Mouse (Mus musculus): ENCODE measurements around the gene Marc1.

Gene Marc1

DNA sequence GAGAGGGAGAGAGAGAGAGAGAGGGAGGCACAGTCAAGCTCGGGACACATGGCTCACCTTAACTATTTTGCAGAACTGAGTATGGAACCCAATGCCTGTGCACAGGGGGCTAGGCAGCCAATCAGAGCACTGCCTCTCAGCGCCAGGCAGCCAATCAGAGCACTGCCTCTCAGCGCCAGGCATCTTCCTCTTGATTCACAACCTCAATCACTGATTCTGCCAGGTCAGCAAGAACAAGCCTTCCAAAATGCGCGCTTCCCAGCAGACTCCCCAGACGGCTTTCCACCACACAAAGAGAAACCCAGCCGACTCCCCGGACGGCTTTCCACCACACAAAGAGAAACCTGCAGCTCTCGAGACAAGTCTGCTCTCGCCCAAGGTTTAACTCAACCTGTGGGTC is 11.6 kb upstream of the Marc1 start:
- DNase-seq (ENCODE audit: extremely low read depth, low read depth): no peak

DNA sequence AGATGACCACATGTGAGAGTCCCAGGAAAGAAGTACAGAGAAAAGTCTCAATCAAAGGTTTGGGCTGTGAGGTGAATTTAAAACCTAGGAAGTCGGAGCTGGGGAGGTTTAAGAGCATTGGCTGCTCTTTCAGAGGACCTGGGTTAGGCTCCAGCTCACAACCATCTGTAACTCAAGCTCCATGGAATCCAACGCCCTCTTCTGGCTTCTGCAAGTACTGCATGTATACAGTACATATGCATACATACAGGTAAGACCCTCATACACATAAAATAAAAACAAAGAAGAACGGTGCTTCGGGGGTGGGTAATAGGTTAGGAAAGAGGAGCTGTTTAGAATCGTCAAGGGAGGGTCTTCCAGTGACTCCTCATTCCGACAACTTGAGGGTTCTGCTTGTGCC is 6.7 kb upstream of the Marc1 start:
- no peak for DNase-seq (ENCODE audit: extremely low read depth, low read depth)

DNA sequence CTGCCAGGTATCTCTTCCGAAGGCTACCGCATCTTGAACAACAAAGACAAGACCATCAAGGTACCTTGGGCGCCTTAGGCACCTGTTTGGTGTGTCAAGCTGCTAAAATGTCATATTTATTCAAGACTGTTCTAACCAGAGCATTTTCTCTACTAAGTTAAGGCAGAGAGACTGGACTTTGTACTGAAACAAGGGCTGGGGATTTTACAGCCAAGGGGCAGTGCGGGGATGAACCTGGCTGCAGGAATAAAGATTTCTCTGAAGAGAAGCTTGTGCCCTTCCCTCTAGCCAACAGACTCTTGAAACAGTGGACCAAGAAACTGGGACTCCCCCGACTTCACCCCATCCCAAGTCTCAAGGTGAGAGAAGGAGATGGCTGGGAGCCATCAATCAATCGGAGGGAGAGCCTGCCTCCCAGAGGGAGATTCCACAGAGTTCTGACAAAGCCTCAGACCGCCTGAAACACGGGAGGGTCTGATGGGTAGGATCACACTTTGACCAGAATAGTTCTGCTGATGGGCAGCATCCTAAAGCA is 670 bp upstream of the Marc1 start:
- DNase-seq (ENCODE audit: extremely low read depth, low read depth): no peak

DNA sequence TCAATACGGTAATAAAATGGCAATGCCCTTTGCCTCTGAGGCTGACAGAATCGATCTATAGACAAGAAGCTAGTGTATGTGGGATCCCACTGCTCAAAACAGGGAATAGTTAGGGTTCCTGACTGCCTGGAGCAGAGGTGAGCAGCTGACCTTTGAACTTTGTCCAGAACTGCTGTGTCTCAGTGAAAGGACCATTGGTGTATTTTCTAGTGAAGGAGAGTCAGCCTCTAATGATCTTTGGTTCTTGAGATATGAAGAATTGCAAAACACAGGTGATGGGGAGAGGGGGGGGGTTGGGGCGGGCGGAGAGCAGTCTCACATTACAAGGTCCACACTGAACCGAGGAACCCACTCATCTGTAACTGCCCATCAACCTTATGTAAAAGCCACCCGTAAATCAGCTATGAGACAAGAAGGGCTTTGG is 1.5 kb downstream of the Marc1 start:
- no peak for DNase-seq (ENCODE audit: extremely low read depth, low read depth)

DNA sequence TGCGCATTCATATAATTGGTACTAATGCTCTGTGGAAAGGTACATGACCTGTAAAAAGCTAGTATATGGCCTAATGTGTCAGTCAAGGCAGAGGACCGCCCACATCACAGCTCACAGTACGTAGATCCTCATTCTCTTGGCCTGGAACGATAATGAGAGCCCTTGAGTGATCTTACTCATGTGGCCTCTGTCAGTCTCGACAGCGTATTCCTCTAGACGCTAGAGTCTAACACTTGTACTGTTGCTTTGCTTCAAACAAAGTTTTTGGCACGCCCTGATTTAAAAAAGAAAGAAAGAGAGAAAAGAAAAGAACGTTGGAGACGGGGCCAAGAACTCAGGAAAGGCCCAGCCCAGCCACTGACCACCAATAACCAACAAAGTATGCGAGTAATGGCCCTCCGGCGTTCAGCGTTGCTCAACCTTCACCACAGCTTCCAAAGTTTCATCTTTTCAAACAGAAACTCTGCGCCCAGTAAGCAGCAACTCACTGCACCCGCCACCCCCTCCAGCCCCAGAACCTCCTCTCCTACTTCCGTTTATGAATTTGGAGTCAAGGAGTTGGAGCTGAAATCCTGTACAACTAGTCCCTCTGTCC is 2.6 kb downstream of the Marc1 start:
- peak; percentile 26 for DNase-seq (ENCODE audit: extremely low read depth, low read depth)

DNA sequence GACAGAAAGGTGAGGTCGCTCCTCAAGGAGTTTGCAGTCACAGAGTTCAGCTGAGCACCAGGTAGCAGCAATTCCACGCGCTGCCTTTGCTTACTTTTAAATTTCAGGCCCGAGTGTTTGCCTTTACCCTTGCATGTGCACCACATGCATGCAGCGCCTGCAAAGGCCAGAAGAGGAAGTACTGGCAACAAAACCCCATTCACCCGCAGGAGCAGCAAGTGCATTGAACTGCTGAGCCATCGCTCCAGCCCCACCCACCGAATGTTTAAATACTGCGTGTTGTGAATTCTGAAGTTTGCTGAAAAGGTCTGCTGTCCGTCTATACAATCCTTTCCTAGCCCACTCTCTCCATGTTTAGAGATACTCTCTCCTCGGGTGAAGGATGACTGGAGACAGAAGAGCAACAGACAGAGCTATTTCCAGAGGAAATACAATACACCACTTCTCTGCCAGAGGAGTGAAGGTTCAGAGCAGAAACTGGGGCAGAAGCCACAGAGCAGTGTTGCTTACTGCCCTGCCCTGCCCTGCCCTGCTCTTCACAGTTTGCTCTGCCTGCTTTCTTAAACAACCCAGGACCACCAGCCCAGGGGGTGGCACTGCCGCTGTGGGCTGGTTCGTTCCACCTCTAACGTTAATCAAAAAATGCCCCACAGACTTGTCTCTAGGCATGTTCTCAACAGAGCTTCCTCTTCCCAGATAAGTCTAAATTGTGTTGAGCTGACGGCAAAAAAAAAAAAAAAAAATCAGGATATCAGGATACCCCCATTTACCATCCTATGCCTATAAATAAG is 3.3 kb downstream of the Marc1 start:
- peak; percentile 73 for DNase-seq (ENCODE audit: extremely low read depth, low read depth)

DNA sequence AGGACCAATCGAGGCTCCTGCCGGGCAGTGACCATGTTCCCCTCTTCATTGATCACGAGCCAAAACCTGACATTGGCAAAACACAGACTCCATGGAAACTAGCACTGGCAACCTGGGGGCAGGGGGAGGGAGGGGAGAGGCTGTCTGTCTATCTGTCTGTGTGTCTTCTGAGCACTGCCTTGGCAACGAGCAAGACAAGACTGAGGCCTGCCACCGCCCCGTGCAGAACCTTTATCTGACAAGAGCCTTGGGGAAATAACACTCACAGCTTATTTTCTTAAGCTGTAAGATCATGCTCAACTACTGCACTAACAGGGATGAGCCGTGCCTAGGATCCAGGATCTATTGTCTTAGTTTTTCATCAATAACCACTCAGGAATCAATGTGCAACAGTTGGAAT is 4.0 kb downstream of the Marc1 start:
- no peak for DNase-seq (ENCODE audit: extremely low read depth, low read depth)

DNA sequence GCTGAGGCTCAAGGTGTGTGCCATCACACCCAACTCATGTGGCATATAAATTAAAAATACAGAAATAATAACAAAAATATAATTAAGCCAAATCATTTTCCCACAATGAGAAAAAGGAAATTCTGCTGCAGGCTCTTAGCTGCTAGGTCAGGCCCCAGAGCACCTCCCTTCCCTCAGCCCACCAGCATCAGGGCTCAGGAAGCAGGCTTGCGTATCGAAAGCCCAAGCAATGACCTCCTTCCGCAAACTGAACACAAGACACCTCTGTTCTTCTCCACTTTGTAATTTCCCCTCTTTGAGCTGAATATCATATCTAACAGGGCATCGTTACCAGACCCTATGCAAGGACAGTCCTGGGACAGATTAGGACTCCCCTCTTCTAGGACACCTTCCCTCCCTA is 5.4 kb downstream of the Marc1 start:
- DNase-seq (ENCODE audit: extremely low read depth, low read depth): no peak

DNA sequence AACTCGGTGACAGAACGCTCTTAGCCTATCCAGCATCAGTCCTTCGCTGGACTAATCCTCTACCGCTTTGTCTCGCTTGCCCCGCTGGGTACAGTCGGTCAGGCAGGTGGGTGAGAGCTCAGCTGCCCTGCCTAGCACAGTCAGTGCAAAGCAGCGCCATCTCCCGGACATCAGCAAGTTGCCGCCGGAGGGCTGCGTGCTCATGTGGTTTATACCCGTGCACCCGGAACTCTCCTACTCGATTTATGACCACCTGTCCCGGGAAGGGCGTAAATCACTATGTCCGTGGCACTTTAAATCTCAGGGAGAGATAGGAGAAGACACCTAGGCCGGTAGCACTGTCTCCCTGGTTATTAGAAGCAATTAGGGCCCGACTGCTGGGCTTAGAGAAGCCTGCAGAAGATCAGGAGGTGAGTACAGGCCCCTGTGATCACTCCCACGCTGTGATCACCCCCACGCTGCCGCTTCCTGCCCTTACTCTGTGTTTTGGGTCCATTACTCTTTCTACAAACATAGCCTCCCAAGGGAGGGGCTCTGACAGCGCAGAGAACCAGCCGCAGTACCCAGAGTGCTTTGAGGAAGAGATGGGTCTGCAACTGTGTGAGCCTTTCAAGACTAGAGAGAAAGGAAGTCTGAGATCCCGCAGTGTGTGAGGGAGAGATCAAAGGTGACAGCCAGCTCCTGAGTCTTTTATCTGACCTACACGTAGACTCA is 17.8 kb downstream of the Marc1 start:
- DNase-seq (ENCODE audit: extremely low read depth, low read depth): no peak

DNA sequence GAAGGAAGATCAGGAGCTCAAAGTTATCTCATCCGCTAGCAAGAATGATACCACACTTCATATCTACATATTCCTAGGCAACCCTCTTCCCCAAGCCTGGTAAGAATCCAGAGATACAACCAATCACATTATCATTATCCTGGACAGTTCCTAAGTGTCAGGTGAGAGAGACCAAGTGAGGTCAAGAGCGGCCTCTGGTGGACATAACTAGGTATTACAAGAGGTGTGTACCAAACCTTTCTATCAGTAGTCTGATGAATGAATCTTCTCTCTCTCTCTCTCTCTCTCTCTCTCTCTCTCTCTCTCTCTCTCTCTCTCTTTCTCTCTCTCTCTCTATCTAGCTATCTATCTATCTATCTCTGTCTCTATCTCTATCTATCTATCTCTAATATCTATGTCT is 20.0 kb downstream of the Marc1 start:
- DNase-seq (ENCODE audit: extremely low read depth, low read depth): peak; percentile 41

DNA sequence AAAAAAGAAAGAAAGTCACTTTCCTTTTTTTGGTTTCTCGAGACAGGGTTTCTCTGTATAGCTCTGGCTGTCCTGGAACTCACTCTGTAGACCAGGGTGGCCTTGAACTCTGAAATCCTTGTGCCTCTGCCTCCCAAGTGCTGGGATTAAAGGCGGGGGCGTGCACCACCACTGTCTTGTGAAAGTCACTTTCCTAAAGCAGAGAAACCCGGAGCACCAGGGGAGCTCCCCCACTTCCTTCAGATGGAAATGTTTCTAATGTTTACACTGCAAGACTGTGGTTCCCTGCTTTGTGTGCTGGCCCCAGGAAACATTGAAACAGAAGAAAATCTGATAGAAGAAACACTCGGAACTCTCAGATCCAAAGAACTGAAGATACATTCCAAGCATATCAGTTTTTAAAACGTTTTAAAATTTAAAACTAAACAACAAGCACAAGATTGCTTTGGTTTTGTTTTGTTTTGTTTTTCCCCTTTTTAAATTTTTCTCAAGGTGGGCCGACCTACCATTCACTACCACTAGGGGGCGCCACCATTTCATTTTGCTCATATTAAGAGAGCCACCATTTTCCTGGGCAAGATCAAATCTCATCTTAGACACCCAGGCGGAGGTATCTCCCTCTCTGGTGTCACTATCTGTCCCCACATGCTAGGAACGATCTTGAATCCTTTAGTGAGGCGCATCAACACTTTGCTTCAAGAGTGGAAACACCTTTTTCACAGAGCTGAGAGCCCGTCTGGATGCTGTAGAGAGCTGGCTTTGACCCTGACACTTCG is 24.5 kb downstream of the Marc1 start:
- no peak for DNase-seq (ENCODE audit: extremely low read depth, low read depth)

DNA sequence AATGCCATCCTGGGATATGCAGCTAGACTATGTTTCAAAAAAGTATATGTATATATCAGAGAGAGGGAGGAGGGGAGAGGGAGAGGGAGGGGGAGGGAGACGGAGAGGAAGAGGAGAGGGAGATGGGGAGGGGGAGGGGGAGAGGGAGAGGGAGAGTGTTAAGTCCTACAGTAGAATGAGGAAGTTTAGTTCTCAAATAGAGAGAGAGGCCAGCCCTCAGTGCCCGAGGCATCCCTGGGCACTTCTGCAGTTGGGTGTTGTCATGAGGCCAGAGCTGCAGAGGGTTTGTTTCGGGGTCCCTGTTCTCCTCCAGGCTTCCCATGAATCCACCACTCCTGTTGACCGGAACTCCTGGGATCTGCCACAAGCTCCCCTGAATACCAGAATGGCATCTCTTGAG is 27.5 kb downstream of the Marc1 start:
- no peak for DNase-seq (ENCODE audit: extremely low read depth, low read depth)

DNA sequence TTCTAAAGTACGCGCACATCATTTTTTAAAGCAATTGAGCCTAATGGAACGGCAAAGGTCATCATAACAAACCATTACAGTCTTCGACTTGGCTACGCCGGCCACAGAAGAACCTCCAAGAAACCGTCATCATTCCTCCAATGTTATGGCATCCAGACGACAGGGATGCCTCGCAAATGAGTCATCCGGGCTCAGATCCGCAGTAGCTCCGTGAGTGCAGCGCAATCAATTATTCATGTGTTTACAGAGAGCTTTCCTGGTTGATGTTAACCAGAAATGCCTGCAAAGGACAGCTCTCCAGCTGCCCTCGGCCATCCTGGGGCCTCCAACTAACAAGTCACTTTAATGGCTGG is 29.0 kb downstream of the Marc1 start:
- no peak for DNase-seq (ENCODE audit: extremely low read depth, low read depth)

DNA sequence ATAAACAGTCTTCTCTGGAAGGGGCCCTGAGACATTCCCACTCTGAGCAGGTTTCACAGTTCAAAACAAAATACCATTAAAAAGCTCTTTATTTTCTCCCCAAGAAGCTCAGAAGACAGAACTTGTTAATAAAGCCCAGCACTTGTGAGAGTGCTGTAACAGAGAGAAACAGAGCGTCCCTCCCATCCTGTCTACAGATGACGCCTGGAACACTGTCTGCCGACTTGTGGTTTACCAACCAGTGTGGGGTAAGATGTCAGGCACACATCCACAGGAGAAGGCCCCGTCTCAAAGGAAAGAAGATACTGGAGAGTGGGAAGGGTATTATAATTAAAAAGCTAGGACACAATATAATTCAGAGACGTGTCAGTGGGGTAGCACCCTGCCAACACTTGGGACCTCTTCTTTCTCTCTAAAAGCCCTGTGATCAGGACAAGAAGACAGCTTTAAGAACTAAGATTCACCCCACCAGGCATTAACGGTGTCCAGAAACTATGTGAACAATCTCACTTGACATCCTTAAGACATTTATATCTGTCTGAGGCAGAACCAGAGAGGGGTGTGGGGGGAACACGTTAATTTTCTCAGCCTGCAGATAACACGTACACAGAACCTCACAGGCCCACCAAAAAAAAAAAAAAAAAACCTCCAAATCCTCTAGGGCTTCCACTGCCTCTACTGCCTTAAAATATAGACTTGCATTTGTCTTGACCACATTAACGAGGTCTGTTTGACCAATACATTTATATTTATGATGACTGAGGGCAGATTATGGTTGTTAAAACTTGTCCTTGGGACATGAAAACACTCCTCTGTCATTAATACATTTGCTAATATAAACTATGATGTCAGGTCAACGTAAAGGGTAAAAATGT is 29.6 kb downstream of the Marc1 start:
- DNase-seq (ENCODE audit: extremely low read depth, low read depth): no peak

DNA sequence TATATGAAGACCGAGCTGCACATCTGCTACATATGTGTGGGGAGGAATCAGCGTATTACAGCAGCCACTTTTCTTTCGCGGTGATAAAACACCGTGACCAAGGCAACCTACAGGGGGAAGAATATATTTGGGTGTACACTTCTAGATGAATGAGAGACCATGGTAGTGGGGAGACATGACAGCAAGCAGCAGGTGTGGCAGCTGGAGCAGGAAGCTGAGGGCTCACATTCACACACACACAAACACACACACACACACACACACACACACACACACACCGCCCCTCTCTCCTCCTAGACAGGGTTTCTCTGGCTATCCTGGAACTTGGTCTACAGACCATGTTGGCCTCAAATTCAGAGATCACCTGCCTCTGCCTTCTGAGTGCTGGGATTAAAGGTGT is 33.0 kb downstream of the Marc1 start:
- DNase-seq (ENCODE audit: extremely low read depth, low read depth): no peak

DNA sequence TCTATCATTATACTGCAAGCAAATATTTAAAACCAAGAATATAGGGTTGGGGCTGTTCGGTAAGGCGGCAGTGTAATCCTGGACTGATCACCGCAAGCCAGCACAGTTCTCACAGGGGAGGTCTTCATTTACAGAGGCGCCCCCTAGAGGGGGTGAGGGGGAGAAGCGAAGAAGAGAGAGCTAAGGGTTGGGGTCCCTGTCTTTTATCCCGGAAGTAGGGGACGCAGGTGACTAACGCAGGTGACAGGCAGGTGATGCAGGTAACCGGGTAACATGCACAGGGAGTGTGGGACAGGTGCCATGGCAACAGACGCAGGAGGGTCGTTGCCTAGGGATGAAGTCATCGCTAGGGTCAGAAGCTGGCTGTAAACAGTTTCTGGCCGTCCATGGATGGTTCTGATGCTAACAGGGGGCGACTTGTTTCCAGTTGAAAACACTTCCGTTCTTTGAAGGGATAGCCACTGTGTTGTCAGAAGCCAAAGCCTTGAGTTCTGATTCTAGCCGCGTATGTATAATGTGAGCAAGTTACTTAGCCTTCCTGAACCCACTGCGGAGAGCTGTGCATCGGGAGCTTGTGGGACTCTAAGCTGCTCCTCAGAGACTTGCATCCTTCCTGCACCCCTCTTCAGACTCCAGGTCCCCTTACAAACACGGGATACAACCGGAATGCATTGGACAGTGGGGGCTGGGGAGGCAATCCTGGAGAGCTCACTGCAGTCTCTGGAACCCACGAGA is 33.9 kb downstream of the Marc1 start:
- no peak for DNase-seq (ENCODE audit: extremely low read depth, low read depth)

DNA sequence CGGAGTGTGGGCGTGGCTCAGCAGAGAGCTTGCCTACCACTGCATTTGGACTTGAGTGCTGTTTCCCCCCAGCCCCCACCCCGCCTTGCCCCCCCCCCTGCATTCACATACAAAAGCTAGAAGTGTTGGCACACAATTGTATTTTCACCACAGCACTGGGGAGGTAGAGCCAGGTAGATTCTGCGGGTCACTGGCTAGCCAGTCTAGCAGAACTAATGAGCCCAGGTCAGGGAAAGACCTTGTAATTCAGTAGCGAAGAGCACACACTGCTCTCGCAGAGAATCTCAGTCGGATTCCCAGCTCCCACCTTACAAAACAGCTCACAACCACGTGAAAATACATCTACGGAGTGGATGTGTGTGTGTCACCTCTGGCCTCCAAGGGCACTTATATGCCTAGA is 35.8 kb downstream of the Marc1 start:
- no peak for DNase-seq (ENCODE audit: extremely low read depth, low read depth)

DNA sequence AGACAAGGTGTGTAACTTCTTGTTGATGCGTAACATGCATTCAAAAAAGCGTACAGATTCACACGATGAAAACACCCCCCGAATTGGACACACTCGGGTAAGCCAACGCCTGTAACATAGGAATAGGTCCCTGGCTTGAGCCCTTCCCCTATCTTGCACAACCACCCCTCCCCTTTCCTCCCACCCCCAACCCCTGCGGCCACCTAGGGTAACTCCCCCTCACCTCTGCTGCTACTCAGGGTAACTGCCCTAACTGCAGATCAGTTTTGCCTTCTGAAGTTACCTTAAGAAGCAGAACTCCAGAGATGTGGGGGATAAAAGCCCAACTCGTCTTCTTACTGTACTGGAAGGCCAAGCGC is 39.2 kb downstream of the Marc1 start:
- no peak for DNase-seq (ENCODE audit: extremely low read depth, low read depth)

DNA sequence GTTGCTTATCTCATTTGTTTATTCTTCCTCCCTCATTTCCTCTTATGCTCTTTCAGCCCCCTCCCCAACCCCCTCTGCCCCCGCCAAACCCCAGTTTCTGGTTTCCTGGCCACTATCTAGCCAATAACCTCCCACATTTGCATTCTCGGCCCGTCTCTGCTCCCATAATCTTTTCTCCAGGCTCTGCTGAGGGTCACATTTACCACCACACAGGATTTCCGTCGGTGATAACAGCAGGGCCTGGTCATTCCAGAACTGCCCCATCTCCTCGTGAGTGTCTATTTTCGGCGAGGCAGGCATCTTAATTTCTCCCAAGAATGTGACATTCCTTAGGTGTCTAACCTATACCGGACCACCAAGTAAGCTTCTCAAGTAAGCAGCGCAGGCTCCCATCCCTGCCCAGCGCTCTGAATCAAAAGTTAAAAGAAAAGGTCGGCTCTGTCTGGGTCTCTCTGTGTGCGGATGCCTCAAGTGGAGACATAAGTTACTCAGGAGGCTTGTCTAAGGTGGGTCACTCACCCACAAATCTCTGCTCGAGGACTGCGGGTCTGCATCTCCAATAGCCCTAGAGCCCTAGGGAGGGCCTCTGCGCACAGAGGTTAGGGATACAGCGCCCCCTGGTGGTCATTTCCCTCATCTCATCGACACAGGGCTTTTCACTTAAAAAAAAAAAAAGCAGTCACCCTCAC is 39.8 kb downstream of the Marc1 start:
- DNase-seq (ENCODE audit: extremely low read depth, low read depth): peak; percentile 33

DNA sequence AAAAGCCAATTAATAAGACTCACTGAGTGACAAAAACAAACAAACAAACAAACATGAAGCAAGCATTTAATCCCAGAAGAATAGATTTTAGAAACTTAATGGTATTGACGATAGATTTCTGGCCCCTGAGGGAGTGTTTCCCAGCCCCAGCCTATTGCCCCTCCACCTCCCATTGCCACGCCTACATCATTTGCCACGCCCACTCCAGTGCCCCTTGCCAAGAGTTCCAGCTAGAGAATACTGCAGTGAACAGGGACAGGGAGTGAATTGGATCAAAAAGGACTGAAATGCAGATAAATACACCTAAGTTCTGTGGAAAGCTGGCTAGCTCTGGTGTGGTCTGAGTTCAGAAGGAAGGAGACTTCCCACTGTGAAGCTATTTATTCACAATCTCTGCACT is 47.2 kb downstream of the Marc1 start:
- DNase-seq (ENCODE audit: extremely low read depth, low read depth): no peak

Measured in MEL-GATA-1-ER (cell line).